Mouse (Mus musculus) liver, adult 2 months (tissue): ENCODE measurements around the gene Fbxo9. TPM values are rescaled to one million over a fixed set of nuclear protein-coding genes. Genes with fewer than 3 reads are reported as not detected.

Source experiments
- DNase-seq: peaks from one replicate; pipeline ENCODE4 v3.0.0-alpha.2; 2011; ENCODE audit warnings: low read depth, low spot score; ENCODE audit errors: extremely low read depth
- H3K27ac ChIP-seq: fragments of 200-500 bp; replicated peaks from 2 replicates; pipeline ENCODE4 v1.5.1; 2012; ENCODE audit warnings: low read depth, mild to moderate bottlenecking, control low read depth, inconsistent platforms, low read length; ENCODE audit not compliant: insufficient read depth
- H3K27me3 ChIP-seq: fragments of 200-500 bp; 2 replicates; pipeline ENCODE4 v1.6.1; 2012; ENCODE audit warnings: mild to moderate bottlenecking, moderate library complexity, low read length, inconsistent platforms; ENCODE audit not compliant: control insufficient read depth, insufficient read depth
- H3K36me3 ChIP-seq: fragments of 200-500 bp; 2 replicates; pipeline ENCODE4 v1.6.1; 2012; ENCODE audit warnings: low read length, inconsistent platforms; ENCODE audit not compliant: control insufficient read depth, insufficient read depth
- H3K4me1 ChIP-seq: fragments of 200-500 bp; 2 replicates; pipeline ENCODE4 v1.6.1; 2011; ENCODE audit warnings: low read length; ENCODE audit not compliant: control insufficient read depth, insufficient read depth
- H3K4me3 ChIP-seq: fragments of 200-500 bp; 2 replicates; pipeline ENCODE4 v1.5.1; 2011; ENCODE audit warnings: low read depth, mild to moderate bottlenecking, control low read depth, low read length, moderate library complexity; ENCODE audit not compliant: insufficient read depth
- H3K79me2 ChIP-seq: fragments of 200-500 bp; 2 replicates; pipeline ENCODE4 v1.6.1; 2012; ENCODE audit warnings: inconsistent platforms, mild to moderate bottlenecking, low read length, moderate library complexity; ENCODE audit not compliant: control insufficient read depth, insufficient read depth
- H3K9ac ChIP-seq: fragments of 200-500 bp; 2 replicates; pipeline ENCODE4 v1.6.1; 2012; ENCODE audit warnings: low read depth, mild to moderate bottlenecking, control low read depth, inconsistent platforms, low read length
- CTCF ChIP-seq: fragments of 200-500 bp; IDR thresholded peaks from 2 replicates; pipeline ENCODE4 v1.5.1; 2011; ENCODE audit warnings: low read depth, low read length, control low read depth
- POLR2A ChIP-seq: fragments of 200-500 bp; IDR thresholded peaks from 2 replicates; pipeline ENCODE4 v1.6.1; 2011; ENCODE audit warnings: low read length, control low read depth; ENCODE audit not compliant: insufficient read depth; ENCODE audit errors: extremely low read depth
- WGBS: fragments of 180-500 bp; shearing (Covaris S2); methylation state at CpG from one replicate; pipeline ENCODE4 v1.1.7; 2018; 5-methylcytosine and 5-hydroxymethylcytosine counted together
- polyA plus RNA-seq: library from polyadenylated mRNA; depleted of rRNA; stranded (reverse); fragments of >200 nt; gene quantifications from 2 replicates; pipeline ENCODE4 v1.2.3, GENCODE M21; 2012
- total RNA-seq: library from RNA; depleted of rRNA; stranded (reverse); fragments of >200 nt; gene quantifications from 2 replicates; pipeline ENCODE4 v1.2.3, GENCODE M21; 2014

Gene Fbxo9
- total and polyA plus RNA-seq, 2 experiments, result 80.5 to 107 TPM

DNA sequence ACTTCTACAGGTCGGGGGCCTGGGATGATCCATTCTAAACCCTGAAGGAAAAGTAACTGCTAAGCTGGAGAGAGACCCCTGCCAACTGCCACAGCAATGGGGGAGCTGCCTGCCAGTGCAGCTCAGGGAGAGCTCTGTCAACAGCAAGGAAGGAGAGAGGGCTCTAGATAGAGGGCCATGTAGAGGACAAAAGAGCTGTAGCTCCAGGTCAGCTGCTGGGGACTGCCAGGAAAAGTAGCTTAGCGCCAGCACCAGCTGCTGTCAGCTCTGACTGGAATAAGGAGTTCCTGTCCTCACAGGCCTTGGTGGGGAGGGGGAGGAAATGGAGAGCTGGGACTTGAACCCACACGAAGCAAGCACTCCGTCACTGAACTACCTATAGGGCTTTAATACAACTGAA is 20.3 kb downstream of the Fbxo9 start:
- Histone ChIP-seq H3K4me1 (no peaks in the 10 kb centered on the region), H3K27me3 (no peaks in the 10 kb centered on the region), H3K36me3 (peaks cover 73% of the 10 kb centered on the region), H3K27ac (no peak overlapping the region), H3K9ac (no peak overlapping the region), H3K4me3 (no peak overlapping the region), H3K79me2 (peaks cover 2% of the 10 kb centered on the region; the same call in 1 of the 2 replicates)
- no peak for DNase-seq
- TF ChIP-seq POLR2A, result no peak
- TF ChIP-seq CTCF, result no peak
- WGBS, result 85% methylated on average over 4 of the region's 4 CpGs

DNA sequence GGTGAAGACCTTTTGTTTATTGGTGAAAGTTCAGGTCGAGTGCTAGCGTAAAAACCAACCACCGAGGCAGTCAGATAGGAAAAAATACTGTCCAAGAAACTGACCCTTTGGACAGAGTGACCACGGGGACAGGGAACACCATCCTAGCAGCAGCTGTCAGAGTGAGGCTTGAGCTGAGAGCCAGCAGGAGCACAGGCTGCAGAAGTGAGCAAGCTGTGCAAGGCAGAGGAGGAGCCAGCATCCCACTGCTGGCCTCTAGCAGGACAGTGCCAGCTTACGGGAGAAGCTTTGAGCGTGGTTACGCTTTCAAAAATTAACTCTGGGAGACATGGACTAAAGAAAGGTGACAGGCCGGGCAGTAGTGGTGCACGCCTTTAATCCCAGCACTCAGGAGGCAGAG is 21.1 kb downstream of the Fbxo9 start:
- TF ChIP-seq POLR2A (no peak), CTCF (no peak)
- Histone ChIP-seq H3K36me3 (peaks cover 71% of the 10 kb centered on the region), H3K27me3 (no peaks in the 10 kb centered on the region), H3K4me1 (no peaks in the 10 kb centered on the region), H3K9ac (no peak overlapping the region), H3K79me2 (no peaks in the 10 kb centered on the region), H3K4me3 (no peak overlapping the region), H3K27ac (no peak overlapping the region)
- no peak for DNase-seq
- whole genome bisulfite sequencing, result 80% methylated on average over 9 of the region's 9 CpGs

DNA sequence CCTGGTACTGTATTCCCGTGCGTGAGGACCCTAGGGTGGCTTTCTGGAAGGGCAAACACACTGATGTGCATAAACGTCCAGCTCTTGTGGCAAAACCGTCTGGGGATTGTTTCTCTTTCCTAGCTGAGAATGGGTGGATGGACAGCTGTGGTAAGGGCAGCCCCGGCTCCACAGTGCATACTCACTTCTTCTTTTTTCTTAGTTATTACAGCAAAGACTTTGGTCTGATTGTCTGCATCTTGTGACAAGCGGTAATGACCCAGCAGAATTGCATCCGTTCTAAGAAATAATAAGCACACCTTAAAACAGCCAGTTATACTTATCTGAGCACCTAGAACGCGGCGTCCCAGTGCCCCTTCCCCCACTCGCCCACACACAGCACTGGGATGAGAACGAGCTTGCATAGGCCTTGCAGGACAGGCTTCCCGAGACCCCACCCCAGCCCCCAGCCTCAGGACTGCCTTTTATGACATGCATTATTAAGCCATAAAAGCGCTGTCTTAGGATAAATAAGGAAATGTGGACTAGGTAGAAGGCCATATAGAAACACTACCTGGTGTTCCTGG is 23.1 kb downstream of the Fbxo9 start:
- H3K79me2 ChIP-seq, result no peaks in the 10 kb centered on the region
- H3K27me3 ChIP-seq, result no peaks in the 10 kb centered on the region
- WGBS, result 87% methylated on average over 14 of the region's 14 CpGs
- no peak for TF ChIP-seq POLR2A
- TF ChIP-seq CTCF, result no peak
- H3K36me3 ChIP-seq, result peaks cover 69% of the 10 kb centered on the region
- no peaks in the 10 kb centered on the region for H3K4me1 ChIP-seq
- no peak overlapping the region for H3K27ac ChIP-seq
- H3K9ac ChIP-seq, result no peak overlapping the region
- no peak for DNase-seq
- H3K4me3 ChIP-seq, result no peak overlapping the region

DNA sequence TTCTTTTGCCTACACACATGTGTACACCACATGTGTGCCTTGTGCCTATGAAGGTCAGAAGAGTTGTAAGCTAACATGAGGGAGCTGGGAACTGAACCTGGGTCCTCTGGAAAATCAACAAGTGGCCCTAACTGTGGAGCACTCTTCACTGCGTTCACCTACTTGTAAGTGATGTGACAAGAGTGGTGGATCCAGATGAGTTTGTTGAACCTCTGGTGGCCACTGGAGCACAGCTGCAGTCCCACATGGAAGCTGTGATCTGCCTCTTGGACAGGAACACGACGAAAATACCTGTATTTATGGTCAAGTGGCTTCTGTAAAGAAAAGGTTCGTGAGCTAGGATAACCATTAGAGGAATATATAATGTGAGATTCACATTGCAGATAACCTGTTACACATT is 24.5 kb downstream of the Fbxo9 start:
- no peak for TF ChIP-seq POLR2A
- no peak for TF ChIP-seq CTCF
- DNase-seq, result no peak
- Histone ChIP-seq H3K9ac (no peak overlapping the region), H3K36me3 (peaks cover 57% of the 10 kb centered on the region), H3K27me3 (no peaks in the 10 kb centered on the region), H3K4me1 (no peaks in the 10 kb centered on the region), H3K27ac (no peak overlapping the region), H3K79me2 (no peaks in the 10 kb centered on the region), H3K4me3 (no peak overlapping the region)
- 90% methylated on average over 4 of the region's 4 CpGs for WGBS

DNA sequence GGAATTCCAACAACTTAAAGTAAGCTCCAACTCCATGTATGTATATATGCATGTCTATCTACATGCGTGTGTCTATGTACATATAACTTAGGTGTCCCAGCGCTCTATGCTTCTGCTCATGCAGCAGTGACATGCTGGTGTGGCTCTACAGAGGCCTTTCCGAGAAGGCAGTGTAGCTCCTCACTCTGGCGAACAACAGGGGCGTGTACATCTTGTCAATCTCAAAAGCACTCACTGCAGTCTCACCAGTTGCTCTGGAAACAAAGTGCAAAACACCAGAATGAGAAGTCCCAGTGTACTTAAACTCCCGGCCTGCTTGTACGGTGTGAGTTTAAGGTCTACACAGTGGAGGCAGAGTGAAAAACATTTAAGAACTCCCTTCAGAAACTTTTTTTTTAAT is 27.0 kb downstream of the Fbxo9 start:
- no peaks in the 10 kb centered on the region for H3K4me1 ChIP-seq
- TF ChIP-seq POLR2A (no peak), CTCF (no peak)

DNA sequence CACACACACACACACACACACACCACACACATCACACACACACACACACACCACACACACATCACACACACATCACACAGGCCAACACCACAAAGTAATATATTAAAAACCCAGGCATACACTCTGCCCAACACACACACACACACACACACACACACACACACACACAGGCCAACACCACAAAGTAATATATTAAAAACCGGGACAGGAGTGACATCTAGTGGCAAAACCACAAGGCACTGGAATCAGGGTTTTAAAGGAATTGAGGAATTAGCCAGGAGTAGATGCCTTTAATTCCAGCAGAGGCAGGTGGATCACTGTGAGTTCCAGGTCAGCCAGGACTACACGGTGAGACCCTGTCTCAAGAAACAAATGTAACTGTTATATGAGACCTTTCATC is 30.6 kb downstream of the Fbxo9 start:
- H3K9ac ChIP-seq, result no peak overlapping the region
- H3K4me3 ChIP-seq, result no peak overlapping the region
- no peaks in the 10 kb centered on the region for H3K79me2 ChIP-seq
- no peak overlapping the region for H3K27ac ChIP-seq
- no peaks in the 10 kb centered on the region for H3K27me3 ChIP-seq
- H3K4me1 ChIP-seq, result no peaks in the 10 kb centered on the region
- no peak for DNase-seq
- TF ChIP-seq CTCF (no peak), POLR2A (no peak)
- 19% methylated on average over 2 of the region's 2 CpGs for WGBS
- H3K36me3 ChIP-seq, result peaks cover 11% of the 10 kb centered on the region

More for the DNA sequence above, 27.0 kb downstream of the Fbxo9 start:
- DNase-seq, result no peak
- H3K9ac ChIP-seq, result no peak overlapping the region
- peaks cover 44% of the 10 kb centered on the region for H3K36me3 ChIP-seq
- 94% methylated on average over 7 of the region's 7 CpGs for WGBS
- H3K27ac ChIP-seq, result no peak overlapping the region
- no peaks in the 10 kb centered on the region for H3K79me2 ChIP-seq
- H3K4me3 ChIP-seq, result no peak overlapping the region
- H3K27me3 ChIP-seq, result no peaks in the 10 kb centered on the region
